Mouse (Mus musculus): ENCODE measurements around the gene Alk. TPM values are rescaled to one million over a fixed set of nuclear protein-coding genes. Genes with fewer than 3 reads are reported as not detected.
A peak's percentile ranks its signal among the peaks of the same experiment; 100 is the strongest.

Gene Alk
- polyA plus RNA-seq, 1 experiment from 2014 or later: 2.7 TPM

DNA sequence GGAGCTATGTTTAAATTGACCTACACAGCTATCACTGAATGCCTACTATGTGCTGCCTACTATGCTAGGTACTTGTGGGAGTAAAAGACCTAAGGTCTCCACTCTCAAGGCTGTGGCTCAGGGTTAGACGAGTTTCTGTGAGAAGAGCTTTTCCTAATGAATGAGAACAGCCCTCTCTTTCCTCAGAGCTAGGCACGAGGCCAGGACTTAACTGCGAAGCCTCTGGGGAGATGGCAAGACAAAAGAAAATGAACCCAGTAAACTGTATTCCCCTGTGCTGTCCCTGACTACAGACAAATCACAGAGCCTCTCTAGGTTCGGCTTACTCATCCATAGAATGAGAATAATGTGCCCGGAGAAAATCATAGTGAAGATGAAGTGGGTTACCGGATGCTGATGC is 406.9 kb downstream of the Alk start:
- Histone ChIP-seq H3K4me1 (peaks cover 27% of the 10 kb centered on the region), H3K9ac (replicated peaks) (no peak overlapping the region), H3K36me3 (no peaks in the 10 kb centered on the region), H3K27me3 (no peaks in the 10 kb centered on the region), H3K4me2 (replicated peaks) (no peak overlapping the region), H3K27ac (replicated peaks) (no peak overlapping the region), H3K9me3 (no peaks in the 10 kb centered on the region), H3K4me3 (no peak overlapping the region)
- WGBS: 28% methylated on average over 6 of the region's 6 CpGs
- ATAC-seq (replicated peaks): no peak

DNA sequence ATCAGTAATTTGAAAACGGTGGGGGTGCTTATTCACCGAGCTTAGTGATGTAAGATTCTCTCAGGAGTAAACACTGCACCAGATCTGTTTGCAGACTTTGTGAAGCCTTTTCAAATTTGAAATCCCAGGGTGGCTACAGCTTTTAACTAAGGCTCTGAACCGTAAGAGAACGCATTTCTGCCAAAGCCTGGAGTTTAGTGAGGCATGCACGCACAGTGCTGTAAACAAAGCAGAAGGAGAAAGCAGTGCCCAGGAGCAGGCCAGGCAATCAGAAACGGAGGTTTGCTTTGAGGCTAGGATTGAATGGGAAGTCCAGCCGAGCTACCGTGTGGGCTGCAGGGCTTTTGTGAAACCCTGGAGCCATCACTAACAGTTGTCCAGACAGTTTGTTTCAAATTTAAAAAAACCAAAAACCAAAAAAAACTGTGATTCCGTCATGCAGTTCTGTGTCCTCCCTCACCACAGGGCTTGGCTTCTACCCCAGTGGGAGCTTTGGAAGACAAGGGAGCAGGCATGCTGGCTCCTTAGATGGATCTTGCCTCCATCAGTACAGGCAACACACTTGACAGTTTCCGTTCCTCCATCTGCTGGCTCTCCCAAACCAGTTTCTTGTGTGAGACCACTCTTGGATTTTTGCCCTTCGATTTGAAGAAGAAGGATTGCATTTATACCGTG is 409.3 kb downstream of the Alk start:
- H3K4me1 ChIP-seq: peaks cover 37% of the 10 kb centered on the region
- no peaks in the 10 kb centered on the region for H3K9me3 ChIP-seq
- no peak overlapping the region for H3K4me2 ChIP-seq (replicated peaks)
- no peak overlapping the region for H3K9ac ChIP-seq (replicated peaks)
- no peaks in the 10 kb centered on the region for H3K27me3 ChIP-seq
- H3K27ac ChIP-seq (replicated peaks): peak overlapping the region; percentile 62
- H3K4me3 ChIP-seq: no peak overlapping the region
- WGBS: 11% methylated on average over 12 of the region's 12 CpGs
- H3K36me3 ChIP-seq: no peaks in the 10 kb centered on the region
- peak; percentile 80 for ATAC-seq (replicated peaks)

DNA sequence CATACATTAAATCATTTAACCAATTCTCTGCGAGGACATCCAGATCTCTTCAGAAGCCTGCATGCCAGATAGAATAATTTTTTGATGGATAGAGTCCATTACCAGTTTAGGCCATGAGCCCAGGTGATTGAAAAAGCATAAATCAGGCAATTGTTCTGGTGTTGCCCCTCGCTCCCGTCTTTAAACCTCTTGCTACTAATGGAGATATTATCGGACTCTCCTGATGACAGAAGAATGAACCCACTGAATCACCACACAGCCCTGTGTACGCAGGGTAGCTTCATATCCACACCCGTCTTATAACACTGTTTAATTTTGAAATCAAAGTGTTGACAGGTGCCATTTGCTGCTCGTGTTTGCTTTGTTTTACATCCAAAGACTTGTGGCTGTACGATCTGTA is 413.9 kb downstream of the Alk start:
- Histone ChIP-seq H3K9me3 (no peaks in the 10 kb centered on the region), H3K27ac (replicated peaks) (no peak overlapping the region), H3K4me3 (no peak overlapping the region), H3K4me1 (peaks cover 28% of the 10 kb centered on the region), H3K9ac (replicated peaks) (no peak overlapping the region), H3K36me3 (no peaks in the 10 kb centered on the region), H3K27me3 (no peaks in the 10 kb centered on the region), H3K4me2 (replicated peaks) (no peak overlapping the region)
- WGBS: 80% methylated on average over 8 of the region's 8 CpGs
- no peak for ATAC-seq (replicated peaks)

DNA sequence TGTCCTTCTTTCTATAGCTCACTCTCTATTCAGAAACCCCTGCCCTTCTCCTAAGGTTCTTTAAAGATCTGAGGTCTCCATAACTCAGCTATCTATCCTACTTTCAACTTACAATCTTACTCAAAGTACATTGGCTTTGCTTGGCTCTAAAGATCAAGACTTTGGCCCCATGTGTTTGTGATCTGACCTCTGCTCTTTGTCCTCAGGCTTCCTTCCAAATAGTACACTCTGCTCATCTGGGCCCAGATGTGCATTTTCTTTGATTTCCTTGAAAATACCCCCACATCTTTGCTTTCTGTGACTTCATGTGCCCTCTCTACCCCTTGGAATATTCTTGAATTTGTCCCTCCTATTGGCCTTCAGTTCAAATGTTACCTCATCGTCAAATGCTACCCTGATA is 417.4 kb downstream of the Alk start:
- 77% methylated on average over 1 of the region's 1 CpGs for WGBS

DNA sequence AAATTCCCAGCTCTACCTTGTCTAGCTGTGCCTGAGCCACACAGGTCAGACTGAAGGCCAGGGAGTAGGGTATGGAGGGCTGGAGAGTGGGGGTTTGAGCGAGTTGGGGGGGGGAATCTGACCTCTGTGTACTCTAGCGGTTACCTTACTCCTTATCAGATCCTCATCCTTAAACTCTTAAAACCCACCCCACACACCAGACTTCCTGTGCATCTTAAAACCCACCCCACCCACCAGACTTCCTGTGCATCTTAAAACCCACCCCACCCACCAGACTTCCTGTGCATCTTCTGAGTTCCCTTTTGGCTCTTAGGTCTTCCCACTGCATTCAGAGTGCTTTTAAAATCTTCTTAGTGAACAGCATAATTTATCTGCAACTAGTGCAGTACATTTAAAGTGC is 422.0 kb downstream of the Alk start:
- Histone ChIP-seq H3K27ac (replicated peaks) (no peak overlapping the region), H3K9me3 (no peaks in the 10 kb centered on the region), H3K27me3 (no peaks in the 10 kb centered on the region), H3K4me2 (replicated peaks) (no peak overlapping the region), H3K9ac (replicated peaks) (no peak overlapping the region), H3K36me3 (no peaks in the 10 kb centered on the region), H3K4me1 (no peaks in the 10 kb centered on the region), H3K4me3 (no peak overlapping the region)
- ATAC-seq (replicated peaks): no peak
- 85% methylated on average over 2 of the region's 2 CpGs for WGBS

More for the DNA sequence above, 417.4 kb downstream of the Alk start:
- ATAC-seq (replicated peaks): no peak
- Histone ChIP-seq H3K27ac (replicated peaks) (no peak overlapping the region), H3K27me3 (no peaks in the 10 kb centered on the region), H3K4me3 (no peak overlapping the region), H3K36me3 (no peaks in the 10 kb centered on the region), H3K9ac (replicated peaks) (no peak overlapping the region), H3K9me3 (no peaks in the 10 kb centered on the region), H3K4me2 (replicated peaks) (no peak overlapping the region), H3K4me1 (peaks cover 10% of the 10 kb centered on the region; the same call in 1 of the 2 replicates)

DNA sequence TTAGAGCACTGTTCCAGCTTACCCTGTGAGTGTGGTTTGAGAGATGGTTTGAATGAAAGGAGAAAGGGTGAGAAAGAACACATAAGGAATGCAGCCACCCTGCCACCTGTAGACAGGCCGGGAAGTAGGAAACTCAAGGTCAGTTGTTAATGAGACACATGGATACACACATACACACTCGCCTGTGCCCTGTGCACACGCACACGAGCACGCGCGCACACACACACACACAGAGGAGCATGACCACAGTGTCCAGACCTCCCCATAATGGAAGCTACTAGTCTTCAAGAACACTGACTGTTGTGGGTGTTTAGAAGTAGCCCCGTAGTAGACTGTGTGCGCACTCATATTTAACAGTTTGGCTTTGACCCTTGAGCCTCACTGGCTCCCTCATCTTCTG is 424.2 kb downstream of the Alk start:
- 98% methylated on average over 9 of the region's 9 CpGs for WGBS
- no peak overlapping the region for H3K27ac ChIP-seq (replicated peaks)
- H3K27me3 ChIP-seq: no peaks in the 10 kb centered on the region
- no peak overlapping the region for H3K4me2 ChIP-seq (replicated peaks)
- H3K4me1 ChIP-seq: no peaks in the 10 kb centered on the region
- no peaks in the 10 kb centered on the region for H3K9me3 ChIP-seq
- no peak for ATAC-seq (replicated peaks)
- H3K36me3 ChIP-seq: no peaks in the 10 kb centered on the region
- no peak overlapping the region for H3K4me3 ChIP-seq
- H3K9ac ChIP-seq (replicated peaks): no peak overlapping the region

DNA sequence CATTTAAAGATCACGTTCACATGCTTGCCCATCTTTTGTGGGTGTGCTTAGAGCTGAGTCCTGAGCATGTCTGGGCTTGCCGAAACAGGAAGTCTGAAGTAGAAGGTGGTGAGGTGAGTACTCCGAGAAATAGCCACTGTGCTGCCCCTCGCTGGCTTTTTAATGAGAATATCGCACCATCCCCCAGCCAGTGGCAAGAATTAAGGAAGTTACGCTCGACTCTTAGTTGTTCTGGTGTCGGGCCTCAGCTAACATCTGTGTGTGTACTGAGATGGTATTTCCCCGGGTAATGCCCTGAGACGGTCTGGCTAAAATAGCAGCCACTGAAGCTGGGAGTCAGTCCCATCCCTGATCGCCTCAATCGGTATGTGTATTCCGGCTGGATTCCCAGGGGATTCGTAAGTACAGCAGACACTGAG is 424.7 kb downstream of the Alk start:
- no peaks in the 10 kb centered on the region for H3K36me3 ChIP-seq
- ATAC-seq (replicated peaks): no peak
- H3K4me2 ChIP-seq (replicated peaks): no peak overlapping the region
- no peaks in the 10 kb centered on the region for H3K9me3 ChIP-seq
- no peaks in the 10 kb centered on the region for H3K27me3 ChIP-seq
- no peak overlapping the region for H3K4me3 ChIP-seq
- 94% methylated on average over 14 of the region's 14 CpGs for WGBS
- H3K9ac ChIP-seq (replicated peaks): no peak overlapping the region
- no peaks in the 10 kb centered on the region for H3K4me1 ChIP-seq
- no peak overlapping the region for H3K27ac ChIP-seq (replicated peaks)

DNA sequence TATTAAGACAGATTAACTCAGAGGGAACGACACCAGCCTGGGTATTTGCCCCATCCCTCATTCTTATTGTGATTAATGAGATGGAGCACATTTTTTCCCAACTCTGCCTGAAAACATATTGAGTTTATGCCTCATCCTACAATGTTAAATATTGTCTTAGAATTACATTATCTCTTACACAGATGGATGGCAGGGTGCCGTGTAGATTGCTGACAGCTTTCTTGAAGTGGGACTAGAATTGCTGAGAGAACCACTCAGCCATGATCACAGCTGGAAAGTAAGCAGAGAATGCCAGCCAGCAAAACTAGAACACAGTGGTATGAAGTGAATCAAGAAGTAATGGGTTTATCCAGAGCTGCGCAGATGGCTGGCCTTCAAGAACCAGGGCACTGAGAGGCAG is 430.6 kb downstream of the Alk start:
- Histone ChIP-seq H3K27me3 (no peaks in the 10 kb centered on the region), H3K27ac (replicated peaks) (no peak overlapping the region), H3K4me1 (no peaks in the 10 kb centered on the region), H3K36me3 (no peaks in the 10 kb centered on the region), H3K9me3 (no peaks in the 10 kb centered on the region), H3K4me3 (no peak overlapping the region), H3K9ac (replicated peaks) (no peak overlapping the region), H3K4me2 (replicated peaks) (no peak overlapping the region)
- WGBS: 54% methylated on average over 3 of the region's 3 CpGs
- no peak for ATAC-seq (replicated peaks)

DNA sequence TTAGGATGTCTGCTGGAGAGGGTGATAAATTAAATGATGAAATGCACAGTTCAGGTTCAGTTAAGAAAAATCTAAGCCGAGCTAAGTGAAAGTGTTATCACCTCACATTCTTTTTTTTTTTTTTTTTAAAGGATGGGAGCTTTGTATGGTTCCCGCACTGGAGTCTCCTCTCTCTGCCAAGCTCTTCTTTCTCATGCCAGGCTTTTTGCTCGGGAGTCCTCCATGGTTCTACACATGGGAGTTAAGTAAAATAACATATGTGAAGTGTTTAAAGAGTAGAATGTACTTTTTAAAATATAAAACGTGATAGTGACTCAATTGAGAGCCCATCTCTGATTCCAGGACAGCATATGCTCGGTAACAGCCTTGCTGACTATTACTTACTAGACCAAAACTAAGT is 436.3 kb downstream of the Alk start:
- H3K27ac ChIP-seq (replicated peaks): no peak overlapping the region
- H3K9me3 ChIP-seq: no peaks in the 10 kb centered on the region
- no peaks in the 10 kb centered on the region for H3K27me3 ChIP-seq
- H3K4me1 ChIP-seq: peaks cover 10% of the 10 kb centered on the region; the same call in 1 of the 2 replicates
- WGBS: 75% methylated on average over 5 of the region's 5 CpGs
- H3K4me3 ChIP-seq: no peak overlapping the region
- no peak for ATAC-seq (replicated peaks)
- no peaks in the 10 kb centered on the region for H3K36me3 ChIP-seq
- no peak overlapping the region for H3K4me2 ChIP-seq (replicated peaks)
- no peak overlapping the region for H3K9ac ChIP-seq (replicated peaks)

DNA sequence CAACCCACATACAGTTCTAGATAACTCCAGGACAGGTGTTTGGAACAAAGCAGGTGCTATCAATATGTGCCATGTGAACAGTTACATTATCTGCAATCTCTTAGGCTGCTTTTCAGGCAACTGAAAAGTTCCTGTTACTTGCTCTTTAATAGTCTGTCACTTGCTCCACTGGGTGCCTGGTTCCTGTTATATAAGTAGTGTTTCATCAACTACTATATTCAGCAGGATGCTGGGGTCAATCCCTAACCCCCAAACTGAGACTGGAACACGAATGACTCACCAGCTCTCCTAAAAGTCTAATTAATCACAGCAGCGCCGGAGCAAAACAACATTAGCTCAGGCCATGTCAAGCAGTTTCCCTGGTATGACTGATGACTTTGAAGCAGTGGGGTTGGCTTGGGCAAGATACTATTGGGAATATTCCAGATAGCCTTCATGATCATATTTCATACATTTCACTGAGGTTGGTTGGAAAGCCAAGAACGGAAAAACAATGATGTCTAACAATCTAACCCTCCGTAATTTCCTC is 445.5 kb downstream of the Alk start:
- H3K4me3 ChIP-seq: no peak overlapping the region
- no peak overlapping the region for H3K9ac ChIP-seq (replicated peaks)
- no peaks in the 10 kb centered on the region for H3K27me3 ChIP-seq
- ATAC-seq (replicated peaks): no peak
- 88% methylated on average over 5 of the region's 5 CpGs for WGBS
- H3K36me3 ChIP-seq: no peaks in the 10 kb centered on the region
- no peak overlapping the region for H3K4me2 ChIP-seq (replicated peaks)
- H3K9me3 ChIP-seq: no peaks in the 10 kb centered on the region
- no peak overlapping the region for H3K27ac ChIP-seq (replicated peaks)
- H3K4me1 ChIP-seq: no peaks in the 10 kb centered on the region

DNA sequence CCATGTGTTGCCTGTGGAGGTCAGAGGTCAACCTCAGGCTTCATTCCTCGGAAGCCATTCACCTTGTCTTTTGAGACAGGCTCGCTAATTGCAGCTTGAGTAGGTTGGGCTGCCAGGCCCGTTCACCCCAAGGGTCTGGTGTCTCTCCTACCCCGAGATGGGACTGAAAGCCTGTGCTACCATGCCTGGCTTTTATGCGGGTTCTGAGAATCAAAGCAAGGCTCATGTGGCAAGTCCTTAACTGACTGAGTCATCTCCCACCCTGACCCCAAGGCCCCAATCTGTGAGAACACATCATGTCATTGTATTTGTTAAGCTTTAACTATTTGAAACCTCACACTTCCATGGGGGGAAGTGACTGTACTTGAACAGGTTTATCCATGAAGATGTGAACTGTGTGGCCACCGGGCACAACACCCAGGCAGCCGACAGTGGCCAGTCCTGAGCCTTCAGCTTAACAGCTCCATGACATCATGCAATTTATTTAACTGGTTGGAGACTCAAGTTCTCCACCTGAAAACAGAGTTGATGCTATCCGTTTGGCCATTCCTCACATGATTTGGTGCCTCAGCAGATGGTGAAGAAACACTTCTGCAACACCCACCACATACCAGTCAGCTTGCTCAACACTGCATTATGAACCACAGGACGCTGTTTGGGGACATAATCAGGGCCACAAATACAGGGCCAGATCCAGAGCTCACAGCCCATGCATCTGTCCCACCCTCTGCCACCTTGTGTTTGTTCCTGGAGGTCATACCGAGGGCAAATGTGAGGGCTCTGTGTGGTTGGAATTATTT is 446.4 kb downstream of the Alk start:
- Histone ChIP-seq H3K4me2 (replicated peaks) (no peak overlapping the region), H3K4me3 (no peak overlapping the region), H3K9me3 (no peaks in the 10 kb centered on the region), H3K36me3 (no peaks in the 10 kb centered on the region), H3K4me1 (no peaks in the 10 kb centered on the region), H3K27me3 (no peaks in the 10 kb centered on the region), H3K9ac (replicated peaks) (no peak overlapping the region), H3K27ac (replicated peaks) (no peak overlapping the region)
- ATAC-seq (replicated peaks): no peak
- WGBS: 76% methylated on average over 10 of the region's 10 CpGs

DNA sequence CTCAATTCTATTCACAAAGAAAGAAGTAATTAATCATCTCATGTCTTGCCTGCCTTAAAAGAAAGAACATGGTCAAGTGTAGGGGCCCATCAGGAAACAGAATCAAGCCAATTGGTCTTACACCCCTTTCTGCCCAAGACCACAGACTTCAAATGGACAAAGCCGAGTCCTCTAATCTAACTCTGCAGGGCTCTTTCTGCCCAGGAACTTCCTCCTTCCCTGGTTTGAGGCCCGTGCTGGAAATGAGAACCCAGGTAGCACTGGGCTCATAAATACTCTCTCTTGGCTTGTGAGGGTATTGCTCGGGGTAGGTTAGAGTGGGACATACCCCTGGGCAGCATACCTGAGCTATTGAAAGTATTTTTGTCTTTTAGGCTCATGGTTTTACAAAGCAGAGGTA is 451.4 kb downstream of the Alk start:
- Histone ChIP-seq H3K27ac (replicated peaks) (no peak overlapping the region), H3K9ac (replicated peaks) (no peak overlapping the region), H3K27me3 (no peaks in the 10 kb centered on the region), H3K9me3 (no peaks in the 10 kb centered on the region), H3K4me3 (no peak overlapping the region), H3K4me2 (replicated peaks) (no peak overlapping the region), H3K36me3 (no peaks in the 10 kb centered on the region), H3K4me1 (no peaks in the 10 kb centered on the region)
- no peak for ATAC-seq (replicated peaks)
- WGBS: 86% methylated on average over 3 of the region's 3 CpGs

Measured in forebrain, embryonic 15.5 days (tissue).